Mouse (Mus musculus) heart, embryonic 12.5 days (tissue): Measurements from ENCODE around the gene H13. TPM values are rescaled to one million over a fixed set of nuclear protein-coding genes. Genes with fewer than 3 reads are reported as not detected.

Experiments used
- ATAC-seq: fragments of 200-750 bp; cut with Nextera tagmentation; 2 replicates; pipeline ENCODE4 v1.8.0; 2017; ENCODE audit warnings: moderate TSS enrichment, moderate library complexity; ENCODE audit not compliant: insufficient number of reproducible peaks, low FRiP score
- H3K27ac ChIP-seq: fragments of 300-500 bp; sonication (generic); 2 replicates; pipeline ENCODE4 v1.5.1; 2016; ENCODE audit warnings: mild to moderate bottlenecking, moderate library complexity; ENCODE audit not compliant: poor library complexity, severe bottlenecking
- H3K27me3 ChIP-seq: fragments of 300-500 bp; sonication (generic); replicated peaks from 2 replicates; pipeline ENCODE4 v1.6.1; 2016; ENCODE audit warnings: mild to moderate bottlenecking, moderate library complexity
- H3K36me3 ChIP-seq: fragments of 300-500 bp; sonication (generic); 2 replicates; pipeline ENCODE4 v1.6.1; 2016; ENCODE audit warnings: mild to moderate bottlenecking, moderate library complexity
- H3K4me1 ChIP-seq: fragments of 300-500 bp; sonication (generic); replicated peaks from 2 replicates; pipeline ENCODE4 v1.6.1; 2016; ENCODE audit warnings: mild to moderate bottlenecking
- H3K4me2 ChIP-seq: fragments of 300-500 bp; sonication (generic); 2 replicates; pipeline ENCODE4 v1.6.1; 2016; ENCODE audit warnings: mild to moderate bottlenecking, moderate library complexity
- H3K4me3 ChIP-seq: fragments of 300-500 bp; sonication (generic); 2 replicates; pipeline ENCODE4 v1.5.1; 2016; ENCODE audit warnings: mild to moderate bottlenecking
- H3K9ac ChIP-seq: fragments of 300-500 bp; sonication (generic); 2 replicates; pipeline ENCODE4 v1.6.1; 2016; ENCODE audit warnings: mild to moderate bottlenecking, moderate library complexity
- H3K9me3 ChIP-seq: fragments of 300-500 bp; sonication (generic); replicated peaks from 2 replicates; pipeline ENCODE4 v1.6.1; 2016; ENCODE audit warnings: mild to moderate bottlenecking, moderate library complexity
- WGBS: fragments of 180-500 bp; shearing (Covaris S2); methylation state at CpG from one replicate; pipeline ENCODE4 v1.1.7; 2016; 5-methylcytosine and 5-hydroxymethylcytosine counted together
- polyA plus RNA-seq: library from polyadenylated mRNA; unstranded; fragments of >200 nt; fragmentation: Nextera tagmentation; extraction: Ambion mirVana; gene quantifications from 2 replicates; pipeline ENCODE4 v1.2.1, GENCODE M21; 2016

Gene H13
- polyA plus RNA-seq, 1 experiment from 2014 or later: 87.5 TPM

DNA sequence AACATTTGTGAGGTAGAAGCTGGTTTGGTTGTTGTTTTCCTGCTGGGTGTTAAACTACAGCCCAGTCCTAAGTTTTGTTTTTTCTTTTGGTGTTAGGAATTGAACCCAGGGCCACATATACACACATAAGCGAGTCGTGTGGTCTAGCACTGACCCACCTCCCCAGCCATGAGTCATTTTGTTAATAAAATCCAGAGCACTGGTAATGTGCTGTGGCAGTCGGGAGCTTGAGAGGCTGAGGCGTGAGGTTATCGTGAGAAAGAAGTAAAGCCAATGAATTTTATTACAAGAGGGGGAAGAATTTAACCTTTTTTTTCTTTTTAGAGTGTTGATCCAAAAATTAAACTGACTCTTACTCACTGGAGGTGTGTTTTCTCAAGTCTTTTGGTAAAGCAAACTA lies 13.8 kb downstream of the H13 start:
- no peak overlapping the region for H3K27ac ChIP-seq
- no peaks in the 10 kb centered on the region for H3K27me3 ChIP-seq
- H3K4me1 ChIP-seq: peaks cover 23% of the 10 kb centered on the region
- peaks cover 13% of the 10 kb centered on the region; the same call in 1 of the 2 replicates for H3K9me3 ChIP-seq
- no peak overlapping the region for H3K4me2 ChIP-seq
- H3K9ac ChIP-seq: no peak overlapping the region
- peaks cover 97% of the 10 kb centered on the region for H3K36me3 ChIP-seq
- no peak overlapping the region for H3K4me3 ChIP-seq
- no peak for ATAC-seq
- WGBS: 90% methylated on average over 5 of the region's 5 CpGs

DNA sequence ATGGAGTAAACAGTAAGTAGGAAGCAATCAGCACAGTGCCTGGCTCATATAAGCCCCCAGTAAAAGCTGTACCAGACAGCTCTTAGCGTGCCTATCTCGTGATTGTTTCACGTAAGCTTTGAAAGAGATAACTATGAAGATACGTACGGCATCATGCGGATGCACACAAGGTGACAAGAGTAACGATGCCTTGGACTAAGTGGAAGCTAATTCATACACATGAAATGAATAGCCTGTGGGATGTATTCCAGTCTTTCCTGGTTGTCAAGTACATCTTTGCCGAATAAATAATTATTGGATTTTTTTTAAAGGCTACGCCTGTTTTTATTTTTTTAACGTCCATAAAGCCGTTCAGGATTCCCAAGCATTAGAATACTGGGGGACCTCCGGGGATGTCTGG lies 17.1 kb downstream of the H13 start:
- Histone ChIP-seq H3K36me3 (peaks cover 95% of the 10 kb centered on the region), H3K4me1 (peaks cover 14% of the 10 kb centered on the region; the same call in 1 of the 2 replicates), H3K27ac (no peak overlapping the region), H3K4me2 (peak overlapping the region; percentile 47), H3K9me3 (peaks cover 13% of the 10 kb centered on the region; the same call in 1 of the 2 replicates), H3K9ac (no peak overlapping the region), H3K4me3 (peak overlapping the region; percentile 48), H3K27me3 (no peaks in the 10 kb centered on the region)
- ATAC-seq: no peak; the same call in 1 of the 2 replicates
- WGBS: 62% methylated on average over 12 of the region's 12 CpGs

DNA sequence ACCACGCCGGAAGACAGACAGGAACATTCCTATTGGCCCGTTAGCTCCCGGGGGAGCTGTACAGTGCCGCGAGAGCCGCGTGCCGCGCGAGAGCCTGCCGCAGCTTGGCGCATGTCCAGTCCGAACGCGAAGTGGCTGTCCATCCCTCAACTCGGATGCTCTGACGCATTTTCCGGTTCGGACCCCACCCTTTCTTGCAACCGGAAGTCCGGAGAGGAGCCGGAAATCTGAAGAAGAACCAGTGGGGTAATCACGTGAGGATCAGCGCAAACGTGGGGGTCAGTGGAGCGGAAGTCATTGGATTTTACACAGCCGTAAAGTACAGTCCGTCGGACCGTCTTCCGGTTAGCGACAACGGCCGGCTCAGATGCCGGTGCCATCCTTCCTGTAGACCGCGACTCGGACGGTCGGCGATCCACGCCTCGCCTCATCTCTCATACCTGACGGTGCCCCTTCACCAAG lies 17.6 kb downstream of the H13 start, which contains the start of gene Mcts2:
Gene Mcts2 (plus strand): TSS at position 230 of the 462 bp plus-strand sequence.
- H3K9me3 ChIP-seq: peaks cover 13% of the 10 kb centered on the region; the same call in 1 of the 2 replicates
- H3K4me1 ChIP-seq: peaks cover 14% of the 10 kb centered on the region; the same call in 1 of the 2 replicates
- H3K4me3 ChIP-seq: peak within 1 kb of the TSS; percentile 48
- 54% methylated on average over 45 of the region's 45 CpGs for WGBS
- peak within 1 kb of the TSS; percentile 68 for H3K4me2 ChIP-seq
- no peaks in the 10 kb centered on the region for H3K27me3 ChIP-seq
- ATAC-seq: peak; percentile 94
- H3K9ac ChIP-seq: peak within 1 kb of the TSS; percentile 59
- H3K27ac ChIP-seq: no peak within 1 kb of the TSS
- H3K36me3 ChIP-seq: peaks cover 90% of the 10 kb centered on the region

GRCm38 (mm10) chr2:152691564-152692217 lies 22.4 kb downstream of the H13 start:
- Histone ChIP-seq H3K9ac (0 out of 2 replicates have a peak overlapping the region, but pooled peaks have one; percentile 13), H3K4me1 (peaks cover 18% of the 10 kb centered on the region), H3K4me2 (no peak overlapping the region), H3K36me3 (peaks cover 61% of the 10 kb centered on the region), H3K27ac (peak overlapping the region; percentile 5; the same call in 1 of the 2 replicates), H3K4me3 (no peak overlapping the region), H3K27me3 (no peaks in the 10 kb centered on the region), H3K9me3 (peaks cover 3% of the 10 kb centered on the region; the same call in 1 of the 2 replicates)
- 78% methylated on average over 7 of the region's 7 CpGs for WGBS
- no peak for ATAC-seq

DNA sequence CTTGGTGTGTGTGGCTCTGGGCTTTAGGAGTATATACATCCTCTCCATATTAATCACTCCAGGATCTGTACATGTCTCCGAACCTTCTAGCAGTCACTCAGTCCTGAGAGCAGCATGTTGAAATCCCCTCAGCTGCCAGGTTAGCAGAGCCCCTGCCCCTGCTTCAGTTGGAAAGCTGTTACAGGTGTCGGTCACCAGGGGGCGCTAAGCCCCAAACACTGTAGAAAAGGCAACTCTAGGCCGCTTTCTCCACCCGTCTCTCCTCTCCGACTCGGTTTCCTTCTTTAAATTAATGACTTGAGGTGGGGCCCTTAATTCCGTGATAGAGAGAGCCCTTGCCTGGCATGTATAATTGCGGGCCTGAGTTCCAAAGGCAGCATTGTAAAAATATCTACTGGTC lies 24.0 kb downstream of the H13 start:
- no peak overlapping the region for H3K27ac ChIP-seq
- H3K4me3 ChIP-seq: no peak overlapping the region
- H3K4me2 ChIP-seq: peak overlapping the region; percentile 39
- peaks cover 59% of the 10 kb centered on the region for H3K36me3 ChIP-seq
- no peak for ATAC-seq
- H3K27me3 ChIP-seq: no peaks in the 10 kb centered on the region
- H3K9me3 ChIP-seq: no peaks in the 10 kb centered on the region
- 19% methylated on average over 9 of the region's 9 CpGs for WGBS
- peaks cover 14% of the 10 kb centered on the region for H3K4me1 ChIP-seq
- H3K9ac ChIP-seq: peak overlapping the region; percentile 19; the same call in 1 of the 2 replicates

- H3K4me2 ChIP-seq: peak overlapping the region; percentile 39
- peaks cover 12% of the 10 kb centered on the region; the same call in 1 of the 2 replicates for H3K4me1 ChIP-seq
- peaks cover 58% of the 10 kb centered on the region for H3K36me3 ChIP-seq
- no peak overlapping the region for H3K27ac ChIP-seq
- no peak overlapping the region for H3K4me3 ChIP-seq
- no peak for ATAC-seq
- H3K9ac ChIP-seq: peak overlapping the region; percentile 19; the same call in 1 of the 2 replicates
- no peaks in the 10 kb centered on the region for H3K27me3 ChIP-seq
- no peaks in the 10 kb centered on the region for H3K9me3 ChIP-seq
- 86% methylated on average over 13 of the region's 13 CpGs for WGBS
Observed at GRCm38 (mm10) chr2:152693735-152694134, 24.5 kb downstream of the H13 start.

GRCm38 (mm10) chr2:152694708-152695107 lies 25.4 kb downstream of the H13 start:
- 62% methylated on average over 7 of the region's 7 CpGs for WGBS
- peaks cover 59% of the 10 kb centered on the region for H3K36me3 ChIP-seq
- H3K27me3 ChIP-seq: no peaks in the 10 kb centered on the region
- no peaks in the 10 kb centered on the region for H3K9me3 ChIP-seq
- H3K4me1 ChIP-seq: peaks cover 22% of the 10 kb centered on the region
- ATAC-seq: no peak
- H3K4me2 ChIP-seq: no peak overlapping the region
- no peak overlapping the region for H3K4me3 ChIP-seq
- H3K27ac ChIP-seq: 0 out of 2 replicates have a peak overlapping the region, but pooled peaks have one; percentile 7
- peak overlapping the region; percentile 54; the same call in 1 of the 2 replicates for H3K9ac ChIP-seq

GRCm38 (mm10) chr2:152696016-152696415 lies 26.8 kb downstream of the H13 start:
- Histone ChIP-seq H3K4me3 (no peak overlapping the region), H3K27ac (no peak overlapping the region)
- no peak for ATAC-seq

DNA sequence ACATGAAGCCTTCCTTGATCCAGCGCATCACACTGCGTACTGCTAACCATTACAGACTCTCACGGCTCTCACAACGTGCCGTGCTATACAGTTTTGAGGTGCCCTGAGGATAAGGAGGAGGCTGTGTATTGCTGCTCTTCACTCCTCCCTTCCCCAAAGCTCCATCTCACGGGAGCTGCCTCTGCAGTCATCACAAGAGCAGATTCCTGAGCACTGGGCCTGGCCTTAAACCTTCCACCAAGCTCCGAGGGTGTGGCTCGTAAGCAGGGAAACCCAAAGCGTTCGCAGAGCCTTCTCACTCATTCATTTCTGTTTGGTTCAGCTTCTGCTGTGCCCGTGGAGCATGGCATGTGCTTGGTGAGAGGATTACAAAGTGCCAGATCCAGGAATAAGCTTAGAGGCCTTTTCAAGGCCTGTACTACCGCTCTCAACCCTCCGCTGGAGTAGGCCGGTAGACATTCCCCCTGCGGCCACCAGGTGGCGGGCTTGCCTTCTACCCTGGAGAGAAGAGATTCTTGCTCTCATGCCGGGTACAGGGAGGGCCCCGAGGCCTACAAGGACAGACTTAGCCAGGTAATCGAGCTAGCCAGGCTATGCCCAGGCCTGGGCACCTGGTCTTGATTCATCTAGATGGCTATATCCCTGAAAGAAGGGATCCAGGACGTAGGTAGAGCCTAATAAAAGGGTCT lies 27.4 kb downstream of the H13 start:
- Histone ChIP-seq H3K4me2 (no peak overlapping the region), H3K9ac (peak overlapping the region; percentile 56), H3K36me3 (peaks cover 65% of the 10 kb centered on the region), H3K4me1 (peaks cover 23% of the 10 kb centered on the region), H3K27ac (peak overlapping the region; percentile 35; the same call in 1 of the 2 replicates), H3K4me3 (no peak overlapping the region), H3K9me3 (no peaks in the 10 kb centered on the region), H3K27me3 (no peaks in the 10 kb centered on the region)
- ATAC-seq: peak; percentile 55
- 44% methylated on average over 20 of the region's 20 CpGs for WGBS

More at GRCm38 (mm10) chr2:152696016-152696415, 26.8 kb downstream of the H13 start:
- H3K4me2 ChIP-seq: no peak overlapping the region
- no peaks in the 10 kb centered on the region for H3K9me3 ChIP-seq
- H3K27me3 ChIP-seq: no peaks in the 10 kb centered on the region
- peaks cover 23% of the 10 kb centered on the region for H3K4me1 ChIP-seq
- 71% methylated on average over 10 of the region's 10 CpGs for WGBS
- H3K9ac ChIP-seq: peak overlapping the region; percentile 56
- peaks cover 59% of the 10 kb centered on the region for H3K36me3 ChIP-seq

DNA sequence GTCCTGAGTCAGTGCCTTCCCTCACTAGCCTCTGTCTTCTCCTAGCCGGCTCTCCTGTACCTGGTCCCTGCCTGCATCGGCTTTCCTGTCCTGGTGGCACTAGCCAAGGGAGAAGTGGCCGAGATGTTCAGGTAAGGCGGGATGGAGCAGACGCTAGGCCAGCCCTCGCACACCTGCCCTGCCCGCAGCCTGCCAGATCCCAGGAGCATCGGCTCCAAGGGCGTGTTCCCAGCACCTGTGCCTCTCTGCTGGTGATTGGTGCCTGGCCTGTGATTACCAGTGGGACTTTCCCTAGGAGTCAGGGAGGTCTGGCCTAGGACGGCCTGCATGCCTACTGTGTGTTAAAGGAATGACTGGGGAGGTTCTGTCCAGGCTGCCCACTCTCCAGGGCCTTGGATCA lies 30.9 kb downstream of the H13 start:
- Histone ChIP-seq H3K27ac (no peak overlapping the region), H3K9me3 (no peaks in the 10 kb centered on the region), H3K9ac (no peak overlapping the region), H3K36me3 (peaks cover 94% of the 10 kb centered on the region), H3K4me3 (no peak overlapping the region), H3K27me3 (no peaks in the 10 kb centered on the region), H3K4me2 (no peak overlapping the region), H3K4me1 (peaks cover 19% of the 10 kb centered on the region)
- 90% methylated on average over 10 of the region's 10 CpGs for WGBS
- no peak for ATAC-seq

- Histone ChIP-seq H3K27ac (no peak overlapping the region), H3K9me3 (no peaks in the 10 kb centered on the region), H3K36me3 (peaks cover 94% of the 10 kb centered on the region), H3K4me3 (no peak overlapping the region), H3K27me3 (no peaks in the 10 kb centered on the region), H3K4me1 (peaks cover 24% of the 10 kb centered on the region), H3K4me2 (no peak overlapping the region), H3K9ac (no peak overlapping the region)
- WGBS: 90% methylated on average over 8 of the region's 8 CpGs
- no peak for ATAC-seq
Observed at GRCm38 (mm10) chr2:152700725-152701124, 31.5 kb downstream of the H13 start.
